10 mouse cellular contexts compared by ENCODE assay signal in the genomic region with DNA sequence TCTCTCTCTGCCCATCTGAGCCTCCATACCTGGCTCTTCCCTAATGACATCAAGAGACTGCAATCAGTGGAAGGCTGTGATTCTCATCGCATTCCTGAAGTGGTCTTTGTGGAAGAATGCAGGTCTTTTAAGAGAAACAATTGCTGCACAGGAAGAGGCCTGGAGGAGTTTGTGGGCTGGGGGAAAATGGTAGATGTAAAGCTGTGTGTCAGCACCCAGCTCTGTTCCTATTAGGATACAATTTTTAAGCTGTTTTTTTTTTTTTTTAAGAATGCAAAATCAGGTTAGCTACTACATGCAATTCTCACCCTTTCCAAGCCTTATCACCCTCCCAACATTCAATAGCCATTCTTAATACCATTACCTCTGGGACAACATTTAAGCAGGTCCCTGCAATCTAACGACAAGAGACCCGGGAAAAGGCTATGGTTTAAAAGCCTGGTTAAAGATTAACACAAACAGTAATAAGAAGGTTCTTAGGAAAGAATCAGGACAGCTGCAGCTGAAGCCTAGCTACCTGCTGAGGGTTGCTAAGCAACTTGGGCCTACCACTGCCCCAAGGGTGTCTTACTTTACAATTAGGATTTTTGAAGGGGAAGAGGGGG. TPM values are rescaled to one million over a fixed set of nuclear protein-coding genes. Genes with fewer than 3 reads are reported as not detected.
DNase-seq lines count a peak whose midpoint lies in the region; ATAC-seq and TF ChIP-seq lines count a peak whose summit lies in the region.
"Had no signal": no experiment of that assay in that cellular context is flagged by ENCODE, and none has a peak within 500 bp of the region (broad histone marks: within the 10 kb centered on the region; RNA-seq: fewer than 3 reads in every experiment).

No protein-coding gene starts in this region.

- H3K9me3 ChIP-seq in embryonic facial prominence, embryonic 12.5 days: no peaks in the 10 kb centered on the region
- H3K9me3 ChIP-seq in intestine, embryonic 15.5 days: no peaks in the 10 kb centered on the region
- no peaks in the 10 kb centered on the region for H3K9me3 ChIP-seq in midbrain, embryonic 11.5 days (ENCODE audit: control insufficient read depth, low read length)
- H3K9me3 ChIP-seq: megakaryocyte, embryonic 14.5 days had no signal

- H3K27me3 ChIP-seq in embryonic facial prominence, embryonic 12.5 days: no peaks in the 10 kb centered on the region
- no peaks in the 10 kb centered on the region for H3K27me3 ChIP-seq in intestine, embryonic 15.5 days (replicated peaks)
- H3K27me3 ChIP-seq in midbrain, embryonic 11.5 days (ENCODE audit: control insufficient read depth, insufficient read depth, low read length): no peaks in the 10 kb centered on the region
- H3K27me3 ChIP-seq: megakaryocyte, embryonic 14.5 days; Patski had no signal

- under 1% methylated on average over 3 of the region's 3 CpGs for WGBS in embryonic facial prominence, embryonic 12.5 days
- 14% methylated on average over 3 of the region's 3 CpGs for WGBS in intestine, embryonic 15.5 days
- 3% methylated on average over 3 of the region's 3 CpGs for WGBS in midbrain, embryonic 11.5 days

- peak; percentile 94 for DNase-seq in brain, embryonic 14.5 days (ENCODE audit: low read depth)
- DNase-seq in midbrain, embryonic 11.5 days (ENCODE audit: low spot score, missing footprints): peak; percentile 89
- DNase-seq in urinary bladder, adult 18-20 months (ENCODE audit: low spot score in 2 of 2): no peak
- DNase-seq in heart, postnatal 14 days: no peak
- DNase-seq in layer of hippocampus, adult 2 months (ENCODE audit: low spot score in 2 of 2): no peak

- no peaks in the 10 kb centered on the region for H3K36me3 ChIP-seq in embryonic facial prominence, embryonic 12.5 days
- no peaks in the 10 kb centered on the region for H3K36me3 ChIP-seq in intestine, embryonic 15.5 days
- no peaks in the 10 kb centered on the region for H3K36me3 ChIP-seq in midbrain, embryonic 11.5 days (ENCODE audit: control insufficient read depth, insufficient read depth, low read length)

- H3K4me3 ChIP-seq in embryonic facial prominence, embryonic 12.5 days: no peak overlapping the region
- H3K4me3 ChIP-seq in intestine, embryonic 15.5 days (replicated peaks): no peak overlapping the region
- no peak overlapping the region for H3K4me3 ChIP-seq in midbrain, embryonic 11.5 days (ENCODE audit: low read depth, low read length)
- no peak overlapping the region for H3K4me3 ChIP-seq in layer of hippocampus, adult 2 months
- H3K4me3 ChIP-seq: megakaryocyte, embryonic 14.5 days had no signal

- TF ChIP-seq POLR2A in brain, embryonic 14.5 days (IDR thresholded peaks at IDR 0.05; ENCODE audit: borderline replicate concordance, extremely low read depth, insufficient read depth, insufficient read length, poor library complexity, severe bottlenecking): no peak

- no peak for ATAC-seq in embryonic facial prominence, embryonic 12.5 days (ENCODE audit: insufficient number of reproducible peaks, insufficient read depth, low FRiP score, low TSS enrichment)
- peak; percentile 87 for ATAC-seq in intestine, embryonic 15.5 days
- peak; percentile 89 for ATAC-seq in midbrain, embryonic 11.5 days (ENCODE audit: low FRiP score)
- ATAC-seq in frontal cortex, adult (ENCODE audit: low TSS enrichment): no peak
- ATAC-seq: Patski had no signal

- H3K9ac ChIP-seq in embryonic facial prominence, embryonic 12.5 days: no peak overlapping the region
- no peak overlapping the region for H3K9ac ChIP-seq in intestine, embryonic 15.5 days
- H3K9ac ChIP-seq in midbrain, embryonic 11.5 days (ENCODE audit: low read length): no peak overlapping the region

- H3K4me2 ChIP-seq in embryonic facial prominence, embryonic 12.5 days (replicated peaks): no peak overlapping the region
- H3K4me2 ChIP-seq in intestine, embryonic 15.5 days (replicated peaks): no peak overlapping the region
- no peak overlapping the region for H3K4me2 ChIP-seq in midbrain, embryonic 11.5 days

- peaks cover 10% of the 10 kb centered on the region; the same call in 1 of the 2 replicates for H3K4me1 ChIP-seq in embryonic facial prominence, embryonic 12.5 days
- 0 out of 2 replicates have a peak, but pooled peaks cover 6% of the 10 kb centered on the region for H3K4me1 ChIP-seq in intestine, embryonic 15.5 days (replicated peaks)
- peaks cover 15% of the 10 kb centered on the region for H3K4me1 ChIP-seq in midbrain, embryonic 11.5 days (ENCODE audit: control insufficient read depth, insufficient read depth, low read length)
- H3K4me1 ChIP-seq: megakaryocyte, embryonic 14.5 days had no signal

- no peak for TF ChIP-seq CTCF in brain, embryonic 14.5 days (IDR thresholded peaks at IDR 0.05; ENCODE audit: borderline replicate concordance, extremely low read depth, insufficient read depth, insufficient read length)
- no peak for TF ChIP-seq CTCF in layer of hippocampus, adult 2 months (conservative IDR thresholded peaks at IDR 0.05)

- peak overlapping the region; percentile 25; the same call in 1 of the 2 replicates for H3K27ac ChIP-seq in embryonic facial prominence, embryonic 12.5 days
- no peak overlapping the region for H3K27ac ChIP-seq in intestine, embryonic 15.5 days
- peak overlapping the region; percentile 56; the same call in 1 of the 2 replicates for H3K27ac ChIP-seq in midbrain, embryonic 11.5 days (ENCODE audit: low read depth, low read length)
- H3K27ac ChIP-seq in layer of hippocampus, adult 2 months: no peak overlapping the region

- intact Hi-C loops in heart, postnatal 14 days (cut with DNase I): no loop called here

RNA-seq across cellular contexts. Expression of a gene that starts 37.5 kb away (rescaled TPM):
- 0.52 and 1.7 TPM in 2 replicates for polyA plus RNA-seq in brain, embryonic 14.5 days (2012; rRNA removed)
- 3.3 and 3.8 TPM in 2 replicates for polyA plus RNA-seq in embryonic facial prominence, embryonic 12.5 days (2016; fragmentation: Nextera tagmentation; extraction: Ambion mirVana)
- polyA plus RNA-seq in intestine, embryonic 15.5 days (2015; fragmentation: Nextera tagmentation; extraction: Ambion mirVana): 9.8 and 12.7 TPM in 2 replicates
- 2.1 and 3.9 TPM in 2 replicates for polyA plus RNA-seq in midbrain, embryonic 11.5 days (2014; fragmentation: Nextera tagmentation; extraction: Ambion mirVana)
- total RNA-seq in heart, postnatal 14 days (2021): 10 to 100 TPM; 70.7 to 78.0 TPM
- total RNA-seq in layer of hippocampus, adult 2 months (2021): 10 to 100 TPM; 54.2 to 70.9 TPM

Comparison
In these comparisons a context has a peak if more than half of its experiments do, and no peak if none do; other contexts are left out.
1. DNase-seq: peak in brain, embryonic 14.5 days (single experiment) and midbrain, embryonic 11.5 days (single experiment); none in urinary bladder, adult 18-20 months (0 of 2), heart, postnatal 14 days (0 of 2) and layer of hippocampus, adult 2 months (0 of 2).
2. ATAC-seq: peak in intestine, embryonic 15.5 days (single experiment) and midbrain, embryonic 11.5 days (single experiment); none in embryonic facial prominence, embryonic 12.5 days (single experiment) and frontal cortex, adult (single experiment).
3. H3K27ac ChIP-seq: peak in embryonic facial prominence, embryonic 12.5 days (single experiment) and midbrain, embryonic 11.5 days (single experiment); none in intestine, embryonic 15.5 days (single experiment) and layer of hippocampus, adult 2 months (single experiment).